Mouse (Mus musculus) layer of hippocampus, adult 9-11 months (tissue): Measurements from ENCODE around the gene Rassf4.

ENCODE experiments used
- DNase-seq: peaks from one replicate; pipeline ENCODE4 v3.0.0; 2022

The Rassf4 gene

GRCm38 (mm10) chr6:116673471-116674282 is at the start of gene Rassf4:
Gene Rassf4 (minus strand): TSS chr6:116673952.
- peak; percentile 82 for DNase-seq

GRCm38 (mm10) chr6:116718920-116719319 is 45.2 kb upstream of the Rassf4 start:
- DNase-seq = peak; percentile 78

- DNase-seq = no peak
These were observed 44.6 kb upstream of the Rassf4 start for GRCm38 (mm10) chr6:116718361-116718760.

- no peak for DNase-seq
These were observed 44.1 kb upstream of the Rassf4 start for GRCm38 (mm10) chr6:116717851-116718250.

DNA sequence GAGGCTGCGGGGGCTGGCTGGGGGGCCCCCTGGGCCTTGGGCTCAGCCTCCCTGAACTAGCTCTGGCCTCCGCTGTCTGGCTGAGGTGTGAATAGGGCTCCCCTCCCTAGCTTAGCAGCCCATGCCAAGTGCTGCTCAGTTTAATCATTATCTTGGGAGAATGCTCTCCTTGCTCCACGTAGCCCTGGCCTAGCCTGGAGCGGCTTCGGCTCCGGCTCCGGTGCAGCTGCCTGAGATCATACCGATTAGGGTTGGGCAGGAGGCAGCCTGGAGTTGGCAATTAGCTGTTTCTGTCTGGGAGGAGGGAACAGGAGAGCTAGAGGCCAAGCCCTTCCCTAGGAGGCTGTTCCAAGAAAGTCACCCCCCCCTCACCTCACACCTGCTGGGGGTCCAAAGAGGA is 42.9 kb upstream of the Rassf4 start, which contains the start of gene Tmem72:
TSS of gene Tmem72 (minus strand) at position 248 of the 400 bp plus-strand sequence.
- no peak for DNase-seq

GRCm38 (mm10) chr6:116715166-116715565 is 41.4 kb upstream of the Rassf4 start:
- DNase-seq = no peak

- no peak for DNase-seq
These were observed 40.8 kb upstream of the Rassf4 start for GRCm38 (mm10) chr6:116714576-116714975.

- DNase-seq = no peak
These were observed 40.2 kb upstream of the Rassf4 start for GRCm38 (mm10) chr6:116713966-116714365.

GRCm38 (mm10) chr6:116712503-116712902 is 38.8 kb upstream of the Rassf4 start:
- DNase-seq = no peak

DNA sequence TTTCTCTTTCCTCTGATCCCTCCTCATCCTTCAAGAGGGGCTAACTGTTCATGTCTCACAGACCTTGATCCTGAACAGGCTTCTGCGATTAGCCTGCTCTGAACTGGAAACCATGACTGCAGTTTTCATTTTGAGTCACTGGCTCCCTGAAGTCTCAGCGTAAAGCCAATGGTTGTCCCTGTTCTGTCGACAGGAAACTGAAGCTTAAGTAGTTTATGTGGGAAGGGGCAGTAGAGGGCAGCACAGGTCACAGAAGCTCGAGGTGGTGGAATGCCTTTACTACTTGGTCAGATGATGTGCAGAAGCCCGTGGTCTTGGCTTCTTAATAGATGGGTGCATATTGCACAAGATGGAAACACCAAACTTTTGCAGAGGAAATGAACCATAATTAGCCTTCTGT is 38.3 kb upstream of the Rassf4 start:
- DNase-seq = no peak

DNA sequence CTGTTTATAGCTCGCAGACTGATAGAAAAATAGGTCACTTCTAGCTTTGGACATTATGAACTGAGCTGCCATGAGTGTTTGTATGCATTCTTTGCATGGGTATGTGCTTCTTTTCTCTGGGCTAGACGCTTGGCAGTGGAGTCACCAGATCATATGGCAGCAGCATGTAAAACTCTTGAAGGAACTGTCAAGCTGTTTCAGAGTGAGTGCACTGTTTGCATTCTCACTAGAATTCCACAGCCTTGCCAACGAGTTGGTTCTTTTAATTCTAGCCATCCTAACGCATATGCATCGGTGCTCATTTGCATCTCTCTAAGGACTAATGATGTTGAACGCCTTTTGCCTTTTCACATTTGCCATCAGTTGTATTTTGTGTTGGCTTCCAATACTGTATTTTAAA is 30.6 kb upstream of the Rassf4 start:
- no peak for DNase-seq

- DNase-seq = no peak
These were observed 27.1 kb upstream of the Rassf4 start for GRCm38 (mm10) chr6:116700821-116701220.

GRCm38 (mm10) chr6:116697896-116698425 is 24.2 kb upstream of the Rassf4 start:
- DNase-seq = no peak

GRCm38 (mm10) chr6:116697413-116697812 is 23.7 kb upstream of the Rassf4 start:
- no peak for DNase-seq

DNA sequence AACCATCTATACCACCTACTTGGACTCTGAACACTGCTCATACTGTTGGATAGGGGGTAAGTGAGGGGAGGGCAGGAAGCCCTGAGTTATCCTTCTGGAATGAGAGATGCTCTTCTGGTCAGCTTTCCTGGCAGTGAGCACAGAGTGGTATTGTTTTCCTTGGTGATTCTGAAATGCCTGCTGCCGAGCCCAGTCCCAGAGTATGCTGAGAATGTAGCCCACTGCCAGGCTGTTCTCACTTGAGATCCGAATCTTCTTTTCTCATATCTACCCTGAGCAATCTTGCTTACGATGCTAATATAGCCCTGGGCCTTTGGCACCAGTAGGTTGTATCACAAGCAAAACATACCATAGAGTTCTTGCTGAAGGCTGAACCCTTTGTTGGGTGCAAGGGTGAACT is 20.6 kb upstream of the Rassf4 start:
- no peak for DNase-seq

- DNase-seq = no peak
These were observed 19.9 kb upstream of the Rassf4 start for GRCm38 (mm10) chr6:116693639-116694038.

GRCm38 (mm10) chr6:116682317-116682716 is 8.6 kb upstream of the Rassf4 start:
- DNase-seq = peak; percentile 81

DNA sequence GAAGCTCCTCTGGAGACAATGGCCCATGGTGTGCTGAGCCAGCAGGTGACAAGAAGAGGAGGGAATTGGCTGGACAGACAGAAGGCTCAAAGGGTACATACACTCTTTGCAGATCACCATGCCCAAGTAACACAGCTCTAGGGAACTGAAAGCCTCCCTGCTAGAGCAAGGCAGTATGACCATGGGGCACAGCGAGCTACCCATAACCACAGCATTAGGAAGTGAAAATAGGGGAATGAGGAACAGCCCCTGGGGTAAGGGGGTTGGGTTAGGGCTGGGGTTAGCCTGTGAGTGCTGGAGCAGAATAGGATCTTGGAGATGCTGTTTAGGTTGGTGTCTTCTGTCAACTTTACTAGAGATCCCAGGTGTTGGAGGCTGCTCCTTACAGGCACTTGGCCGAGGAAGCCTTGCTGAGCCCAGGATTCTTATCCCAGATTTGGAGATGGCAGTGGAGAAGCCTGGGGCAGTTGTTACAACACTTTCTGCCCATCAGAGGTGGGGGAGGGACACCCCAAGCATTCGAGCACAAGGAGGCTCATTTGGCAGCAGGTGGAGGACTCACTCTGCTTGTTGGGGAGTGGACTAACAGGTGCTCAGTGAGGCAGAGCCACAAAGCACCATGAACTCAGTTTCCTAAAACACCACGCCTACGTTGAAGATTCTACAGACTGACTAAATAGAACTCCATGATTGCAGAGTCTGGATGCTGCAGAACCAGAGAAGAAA is 6.0 kb upstream of the Rassf4 start:
- peak; percentile 80 for DNase-seq

DNA sequence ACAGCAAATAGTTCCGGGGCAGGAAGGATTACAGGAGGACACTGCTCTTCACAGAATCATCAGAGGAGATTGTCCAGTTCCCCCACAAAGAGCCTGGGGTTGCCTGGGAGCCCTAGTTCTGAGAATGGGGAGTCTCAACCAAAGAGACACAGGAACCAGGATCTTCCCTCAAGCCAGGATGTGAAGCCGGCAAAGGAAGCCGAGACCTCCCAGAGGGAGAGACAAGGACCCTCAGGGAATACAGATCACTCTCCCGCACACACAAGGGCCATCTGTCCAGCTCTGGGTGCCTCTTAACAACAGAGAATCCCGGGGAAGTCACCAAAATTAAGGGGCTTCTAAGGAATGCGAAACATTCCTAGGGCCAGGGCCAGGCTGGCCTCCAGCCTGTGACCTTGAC is 3.6 kb upstream of the Rassf4 start:
- DNase-seq = no peak

DNA sequence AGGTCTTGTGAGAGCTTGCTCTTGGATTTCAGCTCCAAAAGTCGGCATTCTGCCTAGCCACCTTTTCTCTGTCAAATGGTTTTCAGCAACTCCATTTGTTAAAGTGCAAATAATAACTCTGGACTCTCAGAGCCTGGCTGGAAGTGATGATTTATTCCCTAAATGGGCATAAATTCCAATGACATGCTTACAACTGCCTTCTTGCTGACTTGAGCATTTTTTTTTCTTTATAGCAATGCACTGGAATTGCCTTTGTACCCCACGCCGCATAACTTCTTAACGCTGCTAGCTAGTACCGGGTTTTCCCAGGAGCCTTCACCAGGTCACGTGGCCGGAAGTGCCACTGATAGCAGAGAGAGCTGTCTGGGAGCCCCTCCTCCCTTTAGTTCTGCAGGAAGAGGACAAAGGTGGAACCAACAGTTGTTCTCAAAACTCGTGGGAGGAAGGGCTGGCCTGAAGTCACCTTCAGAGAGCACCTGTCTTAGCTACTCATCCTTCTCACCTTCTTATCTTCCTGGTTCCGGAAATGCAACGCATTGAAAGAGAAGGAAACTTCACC is 2.7 kb upstream of the Rassf4 start:
- no peak for DNase-seq

DNA sequence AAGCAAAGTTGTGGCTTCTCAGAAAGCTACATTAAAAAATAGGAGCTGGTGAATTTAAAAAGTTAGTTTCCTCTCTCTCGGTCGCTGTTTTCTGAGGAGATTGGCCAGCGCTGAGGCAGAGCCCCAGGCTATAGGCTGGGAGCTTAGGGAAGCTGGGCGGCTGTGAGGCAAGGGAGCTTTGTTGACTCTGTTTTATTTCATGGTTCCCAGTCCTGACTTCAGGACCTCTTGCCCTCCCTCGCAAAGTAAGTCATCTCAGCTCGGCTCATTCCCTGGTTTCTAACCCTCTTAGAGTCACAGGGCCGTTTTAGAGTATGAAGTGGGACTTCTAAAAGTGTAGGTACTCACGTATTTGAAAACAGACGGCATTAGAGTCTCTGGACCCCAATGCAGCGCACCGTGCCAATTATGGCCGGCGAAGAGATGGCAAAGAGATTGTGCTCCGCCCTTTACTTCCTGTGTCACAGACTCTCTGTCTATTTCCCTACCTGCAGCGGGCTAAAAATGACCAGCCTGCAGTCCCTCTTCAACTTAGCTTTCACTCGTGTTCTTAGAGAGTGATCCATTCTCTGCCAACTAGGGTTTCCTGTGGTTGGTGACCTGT is 633 bp upstream of the Rassf4 start:
- no peak for DNase-seq

DNA sequence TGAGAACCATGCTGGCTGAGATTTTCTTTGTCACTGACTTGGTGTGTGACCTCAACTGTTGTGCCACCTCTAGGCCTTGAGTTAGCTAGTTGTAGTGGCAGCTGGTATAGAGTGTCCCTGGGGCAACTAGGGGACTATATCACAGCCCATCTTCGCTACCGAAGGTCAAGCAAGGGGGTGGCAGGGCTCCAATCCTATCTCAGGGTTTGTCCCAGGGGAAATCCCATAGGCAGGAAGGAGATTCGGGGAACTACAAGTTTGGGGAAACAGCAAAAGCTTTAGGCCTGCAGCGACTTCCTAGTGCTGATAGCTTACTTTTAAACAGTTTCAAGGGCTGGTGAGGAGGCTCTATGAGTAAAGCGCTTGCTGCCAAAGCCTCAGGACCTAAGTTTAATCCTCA is 1.4 kb downstream of the Rassf4 start:
- DNase-seq = no peak

DNA sequence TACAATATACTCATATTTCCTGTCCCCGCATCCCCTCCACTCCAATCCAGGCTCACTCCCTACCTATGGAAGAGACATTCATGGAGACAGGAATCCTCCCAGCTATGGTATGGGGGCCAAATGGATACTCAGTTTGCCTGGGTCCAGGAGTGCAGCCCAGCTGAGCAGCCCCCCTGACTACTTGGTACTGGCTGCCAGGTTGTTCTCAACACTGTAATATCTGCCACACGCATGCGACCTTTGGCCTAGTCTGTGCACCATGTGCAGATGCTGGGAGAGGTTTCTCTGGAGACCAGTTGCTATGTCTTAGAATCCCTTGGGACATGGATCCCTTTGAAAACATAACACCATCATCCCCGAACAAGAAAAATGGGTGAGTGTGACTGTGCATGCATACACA is 2.0 kb downstream of the Rassf4 start:
- DNase-seq = no peak
